Mouse (Mus musculus): ENCODE data around the gene Rrbp1. TPM values are rescaled to one million over a fixed set of nuclear protein-coding genes. Genes with fewer than 3 reads are reported as not detected.

Rrbp1 gene
- polyA plus RNA-seq, 1 experiment from 2014 or later, result 139 TPM

DNA sequence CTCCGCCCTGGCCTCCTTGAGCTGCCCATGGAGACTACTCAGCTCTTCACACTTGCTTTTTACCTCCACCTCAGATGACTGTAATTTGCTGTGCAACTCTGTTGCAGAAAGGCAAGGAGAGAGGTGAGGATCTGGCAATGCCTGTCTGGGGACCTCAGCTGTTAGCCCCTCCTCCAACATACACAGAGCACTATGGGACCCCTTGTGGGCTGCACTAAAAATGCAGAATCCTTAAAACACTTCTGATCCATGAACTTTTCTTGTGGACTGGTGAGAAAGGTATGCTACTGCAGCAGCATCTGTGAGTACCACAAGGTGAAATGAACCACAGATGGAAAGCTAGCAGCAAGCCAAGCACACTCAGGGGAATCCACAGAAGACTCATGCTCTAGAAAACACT is 47.7 kb downstream of the Rrbp1 start:
- no peak overlapping the region for H3K4me2 ChIP-seq (replicated peaks; ENCODE audit: low read depth, low read length)
- no peak overlapping the region for H3K4me3 ChIP-seq (ENCODE audit: low read depth, low read length)
- peaks cover 76% of the 10 kb centered on the region for H3K36me3 ChIP-seq (ENCODE audit: control insufficient read depth, insufficient read depth, low read length)
- no peaks in the 10 kb centered on the region for H3K9me3 ChIP-seq (ENCODE audit: control insufficient read depth, low read depth, low read length)
- no peak overlapping the region for H3K9ac ChIP-seq (replicated peaks; ENCODE audit: low read depth, low read length)
- no peaks in the 10 kb centered on the region for H3K27me3 ChIP-seq (ENCODE audit: control insufficient read depth, insufficient read depth, low read length)
- 95% methylated on average over 1 of the region's 1 CpGs for WGBS
- H3K27ac ChIP-seq (ENCODE audit: low read length), result no peak overlapping the region
- no peaks in the 10 kb centered on the region for H3K4me1 ChIP-seq (ENCODE audit: control insufficient read depth, insufficient read depth, low read length)
- ATAC-seq (ENCODE audit: insufficient number of reproducible peaks, insufficient read depth, low FRiP score, low read depth), result no peak

DNA sequence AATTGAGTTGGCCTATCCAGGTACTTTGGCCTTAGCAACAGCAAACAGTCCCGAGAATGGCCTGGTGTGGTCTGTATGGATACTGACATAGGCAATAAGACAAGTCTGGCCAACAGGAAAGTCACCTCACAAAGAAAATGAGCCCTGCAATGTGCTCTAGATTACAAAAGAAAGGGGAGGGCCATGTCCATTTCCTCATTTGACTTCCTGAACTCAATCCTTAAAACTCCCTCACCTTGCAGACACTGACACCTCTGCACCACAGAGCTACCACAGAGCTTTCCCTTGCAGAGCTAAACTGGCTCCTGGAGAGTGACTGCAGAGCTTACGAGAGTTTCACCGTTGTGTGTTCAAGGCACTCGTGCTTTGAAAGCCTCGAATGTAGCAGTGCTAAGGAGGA is 48.9 kb downstream of the Rrbp1 start:
- no peak overlapping the region for H3K27ac ChIP-seq (ENCODE audit: low read length)
- no peak overlapping the region for H3K4me3 ChIP-seq (ENCODE audit: low read depth, low read length)
- H3K27me3 ChIP-seq (ENCODE audit: control insufficient read depth, insufficient read depth, low read length), result no peaks in the 10 kb centered on the region
- H3K36me3 ChIP-seq (ENCODE audit: control insufficient read depth, insufficient read depth, low read length), result peaks cover 72% of the 10 kb centered on the region
- H3K9me3 ChIP-seq (ENCODE audit: control insufficient read depth, low read depth, low read length), result no peaks in the 10 kb centered on the region
- no peak for ATAC-seq (ENCODE audit: insufficient number of reproducible peaks, insufficient read depth, low FRiP score, low read depth)
- no peak overlapping the region for H3K4me2 ChIP-seq (replicated peaks; ENCODE audit: low read depth, low read length)
- no peak overlapping the region for H3K9ac ChIP-seq (replicated peaks; ENCODE audit: low read depth, low read length)
- H3K4me1 ChIP-seq (ENCODE audit: control insufficient read depth, insufficient read depth, low read length), result no peaks in the 10 kb centered on the region
- 96% methylated on average over 5 of the region's 5 CpGs for WGBS

- WGBS, result 88% methylated on average over 4 of the region's 4 CpGs
- no peaks in the 10 kb centered on the region for H3K27me3 ChIP-seq (ENCODE audit: control insufficient read depth, insufficient read depth, low read length)
- ATAC-seq (ENCODE audit: insufficient number of reproducible peaks, insufficient read depth, low FRiP score, low read depth), result no peak
- H3K4me3 ChIP-seq (ENCODE audit: low read depth, low read length), result no peak overlapping the region
- peaks cover 74% of the 10 kb centered on the region for H3K36me3 ChIP-seq (ENCODE audit: control insufficient read depth, insufficient read depth, low read length)
- H3K4me2 ChIP-seq (replicated peaks; ENCODE audit: low read depth, low read length), result no peak overlapping the region
- no peaks in the 10 kb centered on the region for H3K4me1 ChIP-seq (ENCODE audit: control insufficient read depth, insufficient read depth, low read length)
- H3K9ac ChIP-seq (replicated peaks; ENCODE audit: low read depth, low read length), result no peak overlapping the region
- H3K27ac ChIP-seq (ENCODE audit: low read length), result no peak overlapping the region
- no peaks in the 10 kb centered on the region for H3K9me3 ChIP-seq (ENCODE audit: control insufficient read depth, low read depth, low read length)
Observed at GRCm38 (mm10) chr2:143955746-143956145, 55.3 kb downstream of the Rrbp1 start.

- 94% methylated on average over 4 of the region's 4 CpGs for WGBS
- H3K9me3 ChIP-seq (ENCODE audit: control insufficient read depth, low read depth, low read length), result no peaks in the 10 kb centered on the region
- no peak overlapping the region for H3K9ac ChIP-seq (replicated peaks; ENCODE audit: low read depth, low read length)
- H3K4me1 ChIP-seq (ENCODE audit: control insufficient read depth, insufficient read depth, low read length), result no peaks in the 10 kb centered on the region
- no peak for ATAC-seq (ENCODE audit: insufficient number of reproducible peaks, insufficient read depth, low FRiP score, low read depth)
- no peak overlapping the region for H3K4me2 ChIP-seq (replicated peaks; ENCODE audit: low read depth, low read length)
- H3K27me3 ChIP-seq (ENCODE audit: control insufficient read depth, insufficient read depth, low read length), result no peaks in the 10 kb centered on the region
- no peak overlapping the region for H3K27ac ChIP-seq (ENCODE audit: low read length)
- H3K4me3 ChIP-seq (ENCODE audit: low read depth, low read length), result no peak overlapping the region
- H3K36me3 ChIP-seq (ENCODE audit: control insufficient read depth, insufficient read depth, low read length), result peaks cover 80% of the 10 kb centered on the region
Observed at GRCm38 (mm10) chr2:143955004-143955403, 56.1 kb downstream of the Rrbp1 start.

DNA sequence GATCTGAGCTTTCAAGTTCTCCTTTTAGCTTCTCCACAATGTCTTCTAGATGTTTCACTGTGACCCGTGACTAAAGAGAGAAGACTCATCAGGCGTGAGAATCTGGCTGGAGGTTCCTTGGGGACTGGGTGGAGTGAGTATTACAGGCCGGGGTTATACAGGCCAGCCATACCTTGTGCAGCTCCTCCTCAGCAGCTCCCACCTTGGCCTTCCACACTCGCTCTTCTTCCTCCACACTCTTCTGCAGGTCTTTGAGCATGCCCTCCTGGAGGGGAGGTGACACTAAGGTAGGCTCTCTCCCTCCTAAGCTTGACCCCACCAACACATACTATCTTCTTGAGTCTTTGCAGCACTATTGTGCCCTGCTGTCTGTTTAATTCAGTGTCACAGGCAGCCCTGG is 57.1 kb downstream of the Rrbp1 start:
- no peak for ATAC-seq (ENCODE audit: insufficient number of reproducible peaks, insufficient read depth, low FRiP score, low read depth)
- Histone ChIP-seq H3K27ac (ENCODE audit: low read length) (no peak overlapping the region), H3K9me3 (ENCODE audit: control insufficient read depth, low read depth, low read length) (no peaks in the 10 kb centered on the region), H3K27me3 (ENCODE audit: control insufficient read depth, insufficient read depth, low read length) (no peaks in the 10 kb centered on the region), H3K4me2 (replicated peaks; ENCODE audit: low read depth, low read length) (no peak overlapping the region), H3K4me3 (ENCODE audit: low read depth, low read length) (no peak overlapping the region), H3K9ac (replicated peaks; ENCODE audit: low read depth, low read length) (no peak overlapping the region), H3K36me3 (ENCODE audit: control insufficient read depth, insufficient read depth, low read length) (peaks cover 86% of the 10 kb centered on the region), H3K4me1 (ENCODE audit: control insufficient read depth, insufficient read depth, low read length) (no peaks in the 10 kb centered on the region)
- WGBS, result 89% methylated on average over 4 of the region's 4 CpGs

DNA sequence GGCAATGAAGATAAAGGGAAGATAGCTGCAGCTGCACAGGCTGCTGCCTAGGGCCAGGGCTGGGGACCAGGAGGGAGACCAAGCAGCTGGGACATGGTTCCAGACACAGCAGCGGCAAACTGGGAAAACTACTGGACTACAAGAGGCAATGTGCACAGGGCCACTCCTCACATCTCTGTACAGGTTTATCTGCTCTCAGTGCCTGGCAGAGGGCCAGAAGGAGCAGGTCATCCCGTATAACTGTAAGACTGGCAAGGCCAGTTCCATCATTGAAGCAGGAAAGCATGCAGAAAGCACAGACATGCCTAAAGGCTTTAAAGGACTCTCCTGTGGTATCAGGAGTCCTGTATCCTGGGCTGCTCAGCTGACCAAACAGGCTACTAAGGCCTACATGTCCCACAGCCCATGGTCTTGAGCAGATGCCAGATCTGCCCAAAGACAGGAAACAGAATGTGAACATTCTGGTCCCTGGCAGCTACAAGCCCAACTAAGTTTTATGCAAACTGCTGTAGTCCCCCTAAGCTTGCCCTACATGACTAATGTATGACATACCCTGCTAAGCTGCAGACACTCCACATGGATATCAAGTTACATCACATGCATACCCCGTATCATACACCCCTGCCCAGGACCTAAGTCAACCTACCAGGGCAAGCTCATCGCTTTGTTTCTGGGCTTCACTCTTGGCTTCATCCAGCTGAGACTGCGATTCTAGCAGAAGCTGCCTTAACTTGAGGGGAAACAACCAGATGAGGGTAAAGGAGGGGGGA is 59.3 kb downstream of the Rrbp1 start:
- ATAC-seq (ENCODE audit: insufficient number of reproducible peaks, insufficient read depth, low FRiP score, low read depth), result 0 out of 2 replicates have a peak, but pooled peaks have one; percentile 12
- WGBS, result 64% methylated on average over 5 of the region's 5 CpGs
- no peaks in the 10 kb centered on the region for H3K9me3 ChIP-seq (ENCODE audit: control insufficient read depth, low read depth, low read length)
- no peaks in the 10 kb centered on the region for H3K27me3 ChIP-seq (ENCODE audit: control insufficient read depth, insufficient read depth, low read length)
- no peak overlapping the region for H3K4me2 ChIP-seq (replicated peaks; ENCODE audit: low read depth, low read length)
- no peak overlapping the region for H3K4me3 ChIP-seq (ENCODE audit: low read depth, low read length)
- peaks cover 96% of the 10 kb centered on the region for H3K36me3 ChIP-seq (ENCODE audit: control insufficient read depth, insufficient read depth, low read length)
- H3K9ac ChIP-seq (replicated peaks; ENCODE audit: low read depth, low read length), result no peak overlapping the region
- no peak overlapping the region for H3K27ac ChIP-seq (ENCODE audit: low read length)
- no peaks in the 10 kb centered on the region for H3K4me1 ChIP-seq (ENCODE audit: control insufficient read depth, insufficient read depth, low read length)

DNA sequence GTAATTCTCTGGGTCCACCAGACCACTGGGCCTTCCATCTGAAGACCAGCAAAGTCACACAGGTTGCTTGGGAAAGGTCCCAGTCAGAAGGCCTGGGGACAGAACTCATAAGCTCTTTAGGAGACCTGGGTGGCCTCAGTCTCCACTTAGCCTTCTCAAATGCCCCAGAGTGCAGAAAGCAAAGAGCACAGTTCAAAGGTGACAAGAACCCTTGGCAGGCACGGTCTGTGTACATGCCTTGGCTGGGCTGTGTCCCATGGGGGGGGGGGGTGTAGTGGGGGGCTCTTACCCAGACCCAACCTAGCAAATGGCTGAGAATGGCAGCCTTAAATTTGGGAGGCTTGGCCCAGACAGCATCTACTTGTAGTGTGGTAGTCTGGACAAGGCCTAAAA is 60.0 kb downstream of the Rrbp1 start:
- Histone ChIP-seq H3K4me1 (ENCODE audit: control insufficient read depth, insufficient read depth, low read length) (no peaks in the 10 kb centered on the region), H3K4me2 (replicated peaks; ENCODE audit: low read depth, low read length) (no peak overlapping the region), H3K9me3 (ENCODE audit: control insufficient read depth, low read depth, low read length) (no peaks in the 10 kb centered on the region), H3K36me3 (ENCODE audit: control insufficient read depth, insufficient read depth, low read length) (peaks cover 96% of the 10 kb centered on the region), H3K27me3 (ENCODE audit: control insufficient read depth, insufficient read depth, low read length) (no peaks in the 10 kb centered on the region), H3K27ac (ENCODE audit: low read length) (no peak overlapping the region), H3K4me3 (ENCODE audit: low read depth, low read length) (no peak overlapping the region), H3K9ac (replicated peaks; ENCODE audit: low read depth, low read length) (no peak overlapping the region)
- no peak for ATAC-seq (ENCODE audit: insufficient number of reproducible peaks, insufficient read depth, low FRiP score, low read depth)
- WGBS, result 82% methylated on average over 1 of the region's 1 CpGs

GRCm38 (mm10) chr2:143950290-143951027 is 60.6 kb downstream of the Rrbp1 start:
- Histone ChIP-seq H3K27me3 (ENCODE audit: control insufficient read depth, insufficient read depth, low read length) (no peaks in the 10 kb centered on the region), H3K4me1 (ENCODE audit: control insufficient read depth, insufficient read depth, low read length) (no peaks in the 10 kb centered on the region), H3K27ac (ENCODE audit: low read length) (no peak overlapping the region), H3K36me3 (ENCODE audit: control insufficient read depth, insufficient read depth, low read length) (peaks cover 97% of the 10 kb centered on the region), H3K9me3 (ENCODE audit: control insufficient read depth, low read depth, low read length) (no peaks in the 10 kb centered on the region), H3K9ac (replicated peaks; ENCODE audit: low read depth, low read length) (no peak overlapping the region), H3K4me2 (replicated peaks; ENCODE audit: low read depth, low read length) (no peak overlapping the region), H3K4me3 (ENCODE audit: low read depth, low read length) (no peak overlapping the region)
- ATAC-seq (ENCODE audit: insufficient number of reproducible peaks, insufficient read depth, low FRiP score, low read depth), result no peak
- WGBS, result 78% methylated on average over 5 of the region's 5 CpGs

Measured in stomach, embryonic 14.5 days (tissue).